Comparison of ENCODE assay signal across 22 mouse cellular contexts in genomic region chr10:105506046-105506445, GRCm38 (mm10).
DNase-seq lines count a peak whose midpoint lies in the region; ATAC-seq and TF ChIP-seq lines count a peak whose summit lies in the region.
"Had no signal": no experiment of that assay in that cellular context is flagged by ENCODE, and none has a peak within 500 bp of the region (broad histone marks: within the 10 kb centered on the region; RNA-seq: fewer than 3 reads in every experiment).

No protein-coding gene starts in this region.

- peak; percentile 29; the same call in 1 of the 2 replicates for ATAC-seq in lung, embryonic 14.5 days (ENCODE audit: insufficient read depth)
- ATAC-seq in erythroid progenitor cell, adult 5-6 weeks (replicated peaks; ENCODE audit: low FRiP score, poor library complexity, severe bottlenecking), result no peak
- no peak for ATAC-seq in megakaryocyte, adult 5-6 weeks (ENCODE audit: poor library complexity, severe bottlenecking)
- ATAC-seq: forebrain, postnatal 0 days; intestine, embryonic 16.5 days; midbrain, embryonic 15.5 days had no signal

- no peak for DNase-seq in lung, embryonic 14.5 days
- DNase-seq in lung, postnatal 10 days, result no peak
- peak; percentile 85 for DNase-seq in cerebellum, adult 11-12 months
- peak; percentile 86 for DNase-seq in cerebellum, adult 9-10 months
- DNase-seq in cerebellum, postnatal 36 days, result peak; percentile 75 to 76
- DNase-seq: adrenal gland, postnatal 25 days; B cell, adult 2 months; forebrain, postnatal 0 days; kidney, adult 8-10 months; kidney, postnatal 10 days; layer of hippocampus, adult 9-11 months; lung, postnatal 4 days; thymus, postnatal 4 days had no signal

- WGBS in lung, embryonic 14.5 days, result 89% methylated on average over 4 of the region's 4 CpGs

- no peak overlapping the region for H3K27ac ChIP-seq in lung, embryonic 14.5 days (ENCODE audit: low read depth)
- H3K27ac ChIP-seq: forebrain, embryonic 10.5 days; limb, embryonic 13.5 days; midbrain, embryonic 15.5 days; neural tube, embryonic 12.5 days had no signal

- TF ChIP-seq CTCF in lung, embryonic 14.5 days (IDR thresholded peaks at IDR 0.05; ENCODE audit: low read depth), result no peak

- H3K4me1 ChIP-seq in lung, embryonic 14.5 days (ENCODE audit: insufficient read depth), result peaks cover 10% of the 10 kb centered on the region

- no peak overlapping the region for H3K9ac ChIP-seq in lung, embryonic 14.5 days
- H3K9ac ChIP-seq: forebrain, postnatal 0 days; limb, embryonic 13.5 days; midbrain, embryonic 15.5 days; neural tube, embryonic 12.5 days had no signal

- H3K27me3 ChIP-seq in lung, embryonic 14.5 days (ENCODE audit: insufficient read depth, low read length), result no peaks in the 10 kb centered on the region
- H3K27me3 ChIP-seq: limb, embryonic 13.5 days; midbrain, embryonic 15.5 days; neural tube, embryonic 12.5 days had no signal

- H3K4me3 ChIP-seq in lung, embryonic 14.5 days (ENCODE audit: low read depth, low read length), result no peak overlapping the region
- H3K4me3 ChIP-seq: forebrain, embryonic 10.5 days; limb, embryonic 13.5 days; midbrain, embryonic 15.5 days; myocyte; neural tube, embryonic 12.5 days had no signal

- H3K4me2 ChIP-seq in lung, embryonic 14.5 days, result no peak overlapping the region
- H3K4me2 ChIP-seq: limb, embryonic 13.5 days; liver, embryonic 11.5 days; midbrain, embryonic 15.5 days; neural tube, embryonic 12.5 days had no signal

- 0 out of 2 replicates have a peak, but pooled peaks cover 5% of the 10 kb centered on the region for H3K36me3 ChIP-seq in lung, embryonic 14.5 days (ENCODE audit: insufficient read depth)
- H3K36me3 ChIP-seq: midbrain, embryonic 15.5 days had no signal

- no peaks in the 10 kb centered on the region for H3K9me3 ChIP-seq in lung, embryonic 14.5 days (ENCODE audit: low read depth, low read length)
- H3K9me3 ChIP-seq: forebrain, embryonic 10.5 days; limb, embryonic 13.5 days; midbrain, embryonic 15.5 days; neural tube, embryonic 12.5 days had no signal

Comparison
In these comparisons a context has a peak if more than half of its experiments do, and no peak if none do; other contexts are left out.
1. DNase-seq: peak in cerebellum, adult 11-12 months (single experiment), cerebellum, adult 9-10 months (single experiment) and cerebellum, postnatal 36 days (2 of 2); none in lung, embryonic 14.5 days (single experiment) and lung, postnatal 10 days (single experiment).